Mouse (Mus musculus): Measurements from ENCODE around the gene Lipm. TPM values are rescaled to one million over a fixed set of nuclear protein-coding genes. Genes with fewer than 3 reads are reported as not detected.

The Lipm gene
- polyA plus RNA-seq, 1 experiment from 2014 or later = not detected

- H3K9me3 ChIP-seq (ENCODE audit: control insufficient read depth, low read length) = no peaks in the 10 kb centered on the region
- DNase-seq = peak; percentile 31
- no peaks in the 10 kb centered on the region for H3K36me3 ChIP-seq (ENCODE audit: control insufficient read depth, insufficient read depth, low read length)
- no peak for ATAC-seq (ENCODE audit: low FRiP score, low TSS enrichment)
- no peaks in the 10 kb centered on the region for H3K27me3 ChIP-seq (ENCODE audit: control insufficient read depth, insufficient read depth, low read length)
- H3K27ac ChIP-seq (replicated peaks; ENCODE audit: low read depth, low read length) = no peak overlapping the region
- H3K4me3 ChIP-seq (replicated peaks; ENCODE audit: low read depth, low read length) = no peak overlapping the region
- no peak overlapping the region for H3K9ac ChIP-seq (replicated peaks; ENCODE audit: low read length)
- WGBS = 88% methylated on average over 1 of the region's 1 CpGs
- H3K4me2 ChIP-seq (ENCODE audit: low read length) = no peak overlapping the region
- H3K4me1 ChIP-seq (ENCODE audit: control insufficient read depth, insufficient read depth, low read length) = no peaks in the 10 kb centered on the region
These were observed 51.2 kb downstream of the Lipm start for GRCm38 (mm10) chr19:34151909-34152308.

- Histone ChIP-seq H3K27me3 (ENCODE audit: control insufficient read depth, insufficient read depth, low read length) (no peaks in the 10 kb centered on the region), H3K27ac (replicated peaks; ENCODE audit: low read depth, low read length) (no peak overlapping the region), H3K4me2 (ENCODE audit: low read length) (no peak overlapping the region), H3K36me3 (ENCODE audit: control insufficient read depth, insufficient read depth, low read length) (no peaks in the 10 kb centered on the region), H3K9ac (replicated peaks; ENCODE audit: low read length) (no peak overlapping the region), H3K4me1 (ENCODE audit: control insufficient read depth, insufficient read depth, low read length) (no peaks in the 10 kb centered on the region), H3K4me3 (replicated peaks; ENCODE audit: low read depth, low read length) (no peak overlapping the region), H3K9me3 (ENCODE audit: control insufficient read depth, low read length) (no peaks in the 10 kb centered on the region)
- WGBS = 89% methylated on average over 6 of the region's 6 CpGs
- ATAC-seq (ENCODE audit: low FRiP score, low TSS enrichment) (no peak), DNase-seq (no peak)
These were observed 52.8 kb downstream of the Lipm start for GRCm38 (mm10) chr19:34153263-34154144.

- no peak for ATAC-seq (ENCODE audit: low FRiP score, low TSS enrichment)
- Histone ChIP-seq H3K4me1 (ENCODE audit: control insufficient read depth, insufficient read depth, low read length) (no peaks in the 10 kb centered on the region), H3K27me3 (ENCODE audit: control insufficient read depth, insufficient read depth, low read length) (no peaks in the 10 kb centered on the region), H3K4me2 (ENCODE audit: low read length) (no peak overlapping the region), H3K9ac (replicated peaks; ENCODE audit: low read length) (no peak overlapping the region), H3K27ac (replicated peaks; ENCODE audit: low read depth, low read length) (no peak overlapping the region), H3K4me3 (replicated peaks; ENCODE audit: low read depth, low read length) (no peak overlapping the region), H3K9me3 (ENCODE audit: control insufficient read depth, low read length) (no peaks in the 10 kb centered on the region), H3K36me3 (ENCODE audit: control insufficient read depth, insufficient read depth, low read length) (no peaks in the 10 kb centered on the region)
- 91% methylated on average over 5 of the region's 5 CpGs for WGBS
- DNase-seq = no peak
These were observed 62.0 kb downstream of the Lipm start for GRCm38 (mm10) chr19:34162693-34163092.

- H3K4me3 ChIP-seq (replicated peaks; ENCODE audit: low read depth, low read length) = no peak within 1 kb of the TSS
- ATAC-seq (ENCODE audit: low FRiP score, low TSS enrichment) (no peak), DNase-seq (no peak)
- no peak within 1 kb of the TSS for H3K9ac ChIP-seq (replicated peaks; ENCODE audit: low read length)
- no peak within 1 kb of the TSS for H3K27ac ChIP-seq (replicated peaks; ENCODE audit: low read depth, low read length)
- no peaks in the 10 kb centered on the region for H3K36me3 ChIP-seq (ENCODE audit: control insufficient read depth, insufficient read depth, low read length)
- no peak within 1 kb of the TSS for H3K4me2 ChIP-seq (ENCODE audit: low read length)
- WGBS = 81% methylated on average over 5 of the region's 5 CpGs
- no peaks in the 10 kb centered on the region for H3K27me3 ChIP-seq (ENCODE audit: control insufficient read depth, insufficient read depth, low read length)
- H3K4me1 ChIP-seq (ENCODE audit: control insufficient read depth, insufficient read depth, low read length) = no peaks in the 10 kb centered on the region
- H3K9me3 ChIP-seq (ENCODE audit: control insufficient read depth, low read length) = no peaks in the 10 kb centered on the region
These were observed 65.2 kb downstream of the Lipm start, which contains the start of gene Ankrd22 for GRCm38 (mm10) chr19:34165891-34166290. TSS of gene Ankrd22 (minus strand) at chr19:34166053.

- Histone ChIP-seq H3K4me2 (ENCODE audit: low read length) (no peak overlapping the region), H3K27me3 (ENCODE audit: control insufficient read depth, insufficient read depth, low read length) (no peaks in the 10 kb centered on the region), H3K9ac (replicated peaks; ENCODE audit: low read length) (no peak overlapping the region), H3K36me3 (ENCODE audit: control insufficient read depth, insufficient read depth, low read length) (no peaks in the 10 kb centered on the region), H3K4me1 (ENCODE audit: control insufficient read depth, insufficient read depth, low read length) (no peaks in the 10 kb centered on the region), H3K9me3 (ENCODE audit: control insufficient read depth, low read length) (no peaks in the 10 kb centered on the region), H3K27ac (replicated peaks; ENCODE audit: low read depth, low read length) (no peak overlapping the region), H3K4me3 (replicated peaks; ENCODE audit: low read depth, low read length) (no peak overlapping the region)
- ATAC-seq (ENCODE audit: low FRiP score, low TSS enrichment) (no peak), DNase-seq (no peak)
- WGBS = 51% methylated on average over 4 of the region's 4 CpGs
These were observed 65.7 kb downstream of the Lipm start for GRCm38 (mm10) chr19:34166386-34166785.

GRCm38 (mm10) chr19:34167896-34168661, 67.3 kb downstream of the Lipm start:
- DNase-seq = no peak
- Histone ChIP-seq H3K27me3 (ENCODE audit: control insufficient read depth, insufficient read depth, low read length) (no peaks in the 10 kb centered on the region), H3K4me2 (ENCODE audit: low read length) (no peak overlapping the region), H3K4me3 (replicated peaks; ENCODE audit: low read depth, low read length) (no peak overlapping the region), H3K27ac (replicated peaks; ENCODE audit: low read depth, low read length) (no peak overlapping the region), H3K9ac (replicated peaks; ENCODE audit: low read length) (no peak overlapping the region), H3K9me3 (ENCODE audit: control insufficient read depth, low read length) (no peaks in the 10 kb centered on the region), H3K36me3 (ENCODE audit: control insufficient read depth, insufficient read depth, low read length) (no peaks in the 10 kb centered on the region), H3K4me1 (ENCODE audit: control insufficient read depth, insufficient read depth, low read length) (no peaks in the 10 kb centered on the region)
- ATAC-seq (ENCODE audit: low FRiP score, low TSS enrichment) = no peak
- WGBS = 25% methylated on average over 7 of the region's 7 CpGs

GRCm38 (mm10) chr19:34169121-34169520, 68.4 kb downstream of the Lipm start:
- Histone ChIP-seq H3K27me3 (ENCODE audit: control insufficient read depth, insufficient read depth, low read length) (no peaks in the 10 kb centered on the region), H3K4me2 (ENCODE audit: low read length) (no peak overlapping the region), H3K4me1 (ENCODE audit: control insufficient read depth, insufficient read depth, low read length) (no peaks in the 10 kb centered on the region), H3K9me3 (ENCODE audit: control insufficient read depth, low read length) (no peaks in the 10 kb centered on the region), H3K36me3 (ENCODE audit: control insufficient read depth, insufficient read depth, low read length) (no peaks in the 10 kb centered on the region), H3K9ac (replicated peaks; ENCODE audit: low read length) (no peak overlapping the region), H3K4me3 (replicated peaks; ENCODE audit: low read depth, low read length) (no peak overlapping the region), H3K27ac (replicated peaks; ENCODE audit: low read depth, low read length) (no peak overlapping the region)
- no peak for DNase-seq
- no peak for ATAC-seq (ENCODE audit: low FRiP score, low TSS enrichment)

- H3K4me2 ChIP-seq (ENCODE audit: low read length) = no peak overlapping the region
- DNase-seq (no peak), ATAC-seq (ENCODE audit: low FRiP score, low TSS enrichment) (no peak)
- no peaks in the 10 kb centered on the region for H3K36me3 ChIP-seq (ENCODE audit: control insufficient read depth, insufficient read depth, low read length)
- H3K9ac ChIP-seq (replicated peaks; ENCODE audit: low read length) = no peak overlapping the region
- H3K9me3 ChIP-seq (ENCODE audit: control insufficient read depth, low read length) = no peaks in the 10 kb centered on the region
- no peak overlapping the region for H3K4me3 ChIP-seq (replicated peaks; ENCODE audit: low read depth, low read length)
- H3K4me1 ChIP-seq (ENCODE audit: control insufficient read depth, insufficient read depth, low read length) = no peaks in the 10 kb centered on the region
- WGBS = 61% methylated on average over 3 of the region's 3 CpGs
- no peaks in the 10 kb centered on the region for H3K27me3 ChIP-seq (ENCODE audit: control insufficient read depth, insufficient read depth, low read length)
- H3K27ac ChIP-seq (replicated peaks; ENCODE audit: low read depth, low read length) = no peak overlapping the region
These were observed 70.4 kb downstream of the Lipm start for GRCm38 (mm10) chr19:34171167-34171566.

All from midbrain, embryonic 14.5 days (tissue).